Mouse (Mus musculus) embryonic fibroblast, embryonic 13.5 days (primary cell): ENCODE results near the gene Traf2.

Experiments used
- CTCF ChIP-seq: IDR thresholded peaks from 2 replicates; pipeline ENCODE4 v1.5.1; 2011; ENCODE audit warnings: mild to moderate bottlenecking, control low read depth, low read length, moderate library complexity, borderline replicate concordance; ENCODE audit not compliant: insufficient read depth
- POLR2A ChIP-seq: IDR thresholded peaks from 2 replicates; pipeline ENCODE4 v1.6.1; 2011; ENCODE audit warnings: low read depth, mild to moderate bottlenecking, control low read depth, low read length, moderate library complexity

GRCm38 (mm10) chr2:25536531-25536930 lies 10.2 kb downstream of the Traf2 start:
- TF ChIP-seq CTCF = no peak
- no peak for TF ChIP-seq POLR2A
